Mouse (Mus musculus) embryonic stem cell, embryonic (primary cell): ENCODE measurements around the gene Gcn1l1.

Source experiments
- CTCF ChIA-PET, 4 experiments: fragments of 300-600 bp in 2 of 4; fragments of 350-600 bp in 2 of 4; sonication (Branson Sonifier 250); formaldehyde crosslinking; loops; one replicate each; lab custom pipeline; 2022; ENCODE audit warnings: inconsistent platforms in 2 of 4; lab: Charles Lee
- POLR2A ChIA-PET, 4 experiments: fragments of 300-600 bp in 2 of 4; fragments of 350-600 bp in 2 of 4; sonication (Branson Sonifier 250); formaldehyde crosslinking; loops; one replicate each; lab custom pipeline; 2022; ENCODE audit warnings: antibody characterized with exemption in 4 of 4, inconsistent platforms in 1 of 4; lab: Charles Lee

Gene Gcn1l1

GRCm38 (mm10) chr5:115633060-115633459 is 68.0 kb downstream of the Gcn1l1 start:
- ChIA-PET CTCF (interaction anchor here in 2 of 4 experiments (1.4 to 2.2 kb wide), 2 partner anchors 19 to 20 kb away, joined by 4 to 8 read pairs; no protein-coding TSS in a partner anchor), POLR2A (interaction anchor here (0.5 to 5.6 kb wide), 32 partner anchors 8 to 647 kb away, joined by 3 to 57 read pairs (median 4); partner anchors contain the start of gene Rplp0 (in 2 of the 4))

- POLR2A ChIA-PET = interaction anchor here (0.7 to 5.6 kb wide), 18 partner anchors 9 to 373 kb away, joined by 3 to 57 read pairs (median 4); no protein-coding TSS in a partner anchor
- CTCF ChIA-PET = interaction anchor here in 2 of 4 experiments (0.6 to 2.2 kb wide), 2 partner anchors 10 to 19 kb away, joined by 3 to 8 read pairs; no protein-coding TSS in a partner anchor
Observed at GRCm38 (mm10) chr5:115634046-115634445, 69.0 kb downstream of the Gcn1l1 start.

GRCm38 (mm10) chr5:115635536-115635935 is 70.5 kb downstream of the Gcn1l1 start:
- ChIA-PET CTCF (interaction anchor here in 1 of 4 experiments (0.6 to 1.3 kb wide), 2 partner anchors 17 to 826 kb away, joined by 4 read pairs; no protein-coding TSS in a partner anchor), POLR2A (interaction anchor here in 3 of 4 experiments (0.5 to 5.6 kb wide), 10 partner anchors 9 to 159 kb away, joined by 3 to 57 read pairs (median 4); partner anchors contain the start of gene Rplp0 (in 1 of the 3))

- ChIA-PET CTCF (interaction anchor here (0.5 to 1.6 kb wide), 12 partner anchors 8 to 1491 kb away, joined by 3 to 10 read pairs (median 4); partner anchors contain the start of gene Rab35 (in 1 of the 4)), POLR2A (interaction anchor here in 3 of 4 experiments (0.7 to 7.4 kb wide), 12 partner anchors 9 to 155 kb away, joined by 3 to 57 read pairs (median 5); partner anchors contain the start of gene Rab35 (in 1 of the 3))
Observed at GRCm38 (mm10) chr5:115644192-115644591, 79.1 kb downstream of the Gcn1l1 start.

- ChIA-PET CTCF (interaction anchor here in 1 of 4 experiments (0.6 kb wide), 1 partner anchor 354 kb away, joined by 3 read pairs; no protein-coding TSS in a partner anchor), POLR2A (interaction anchor here in 2 of 4 experiments (1.2 to 1.7 kb wide), 3 partner anchors 12 to 17 kb away, joined by 3 to 6 read pairs (median 3); partner anchors contain the start of gene Rab35 (in 1 of the 2))
Observed at GRCm38 (mm10) chr5:115648876-115649275, 83.8 kb downstream of the Gcn1l1 start.

GRCm38 (mm10) chr5:115649699-115650098 is 84.6 kb downstream of the Gcn1l1 start:
- ChIA-PET CTCF (interaction anchor here in 1 of 4 experiments (0.6 kb wide), 1 partner anchor 355 kb away, joined by 3 read pairs; no protein-coding TSS in a partner anchor), POLR2A (interaction anchor here in 3 of 4 experiments (0.5 to 1.7 kb wide), 10 partner anchors 14 to 783 kb away, joined by 3 to 6 read pairs (median 3); partner anchors contain the start of gene Rab35 (in 1 of the 3))

- ChIA-PET CTCF (no interaction called here), POLR2A (interaction anchor here in 2 of 4 experiments (0.9 to 3.2 kb wide), 4 partner anchors 15 to 782 kb away, joined by 3 to 25 read pairs (median 4); partner anchors contain the start of gene Rab35 (in 1 of the 2))
Observed at GRCm38 (mm10) chr5:115650885-115651284, 85.8 kb downstream of the Gcn1l1 start.

GRCm38 (mm10) chr5:115651821-115652220 is 86.8 kb downstream of the Gcn1l1 start:
- POLR2A ChIA-PET = interaction anchor here (0.6 to 3.2 kb wide), 23 partner anchors 9 to 1858 kb away, joined by 3 to 26 read pairs (median 5); partner anchors contain the start of genes Bicdl1 (in 1 of the 4), Rab35 (in 1 of the 4) and Rplp0 (in 1 of the 4)
- CTCF ChIA-PET = interaction anchor here in 2 of 4 experiments (1.0 to 1.7 kb wide), 5 partner anchors 10 to 300 kb away, joined by 3 to 8 read pairs (median 4); no protein-coding TSS in a partner anchor

- CTCF ChIA-PET = interaction anchor here in 3 of 4 experiments (0.5 to 2.4 kb wide), 31 partner anchors 8 to 464 kb away, joined by 3 to 13 read pairs (median 3); partner anchors contain the start of gene Rab35 (in 1 of the 3)
Observed at GRCm38 (mm10) chr5:115652681-115653575, 87.9 kb downstream of the Gcn1l1 start.

GRCm38 (mm10) chr5:115653776-115654175 is 88.7 kb downstream of the Gcn1l1 start:
- CTCF ChIA-PET = interaction anchor here (0.5 to 2.4 kb wide), 14 partner anchors 9 to 1334 kb away, joined by 3 to 13 read pairs (median 3); partner anchors contain the start of gene Rab35 (in 2 of the 4)
- POLR2A ChIA-PET = interaction anchor here in 2 of 4 experiments (0.8 to 3.2 kb wide), 14 partner anchors 10 to 165 kb away, joined by 3 to 26 read pairs (median 4); partner anchors contain the start of genes Rab35 (in 2 of the 2) and Rplp0 (in 2 of the 2)

More at GRCm38 (mm10) chr5:115652681-115653575, 87.9 kb downstream of the Gcn1l1 start:
- POLR2A ChIA-PET = interaction anchor here (0.5 to 3.2 kb wide), 58 partner anchors 8 to 1728 kb away, joined by 3 to 26 read pairs (median 4); partner anchors contain the start of genes Rab35 (in 3 of the 4), Bicdl1 (in 2 of the 4), Dynll1 (in 1 of the 4) and Rplp0 (in 1 of the 4)

- ChIA-PET CTCF (interaction anchor here in 1 of 4 experiments (0.9 kb wide), 1 partner anchor 76 kb away, joined by 3 read pairs; no protein-coding TSS in a partner anchor), POLR2A (interaction anchor here in 1 of 4 experiments (1.0 to 1.6 kb wide), 2 partner anchors 44 to 754 kb away, joined by 3 read pairs; no protein-coding TSS in a partner anchor)
Observed at GRCm38 (mm10) chr5:115656677-115657076, 91.6 kb downstream of the Gcn1l1 start.

GRCm38 (mm10) chr5:115657234-115657633 is 92.2 kb downstream of the Gcn1l1 start:
- CTCF ChIA-PET = interaction anchor here in 2 of 4 experiments (0.6 to 1.7 kb wide), 4 partner anchors 27 to 75 kb away, joined by 3 to 4 read pairs (median 4); no protein-coding TSS in a partner anchor
- POLR2A ChIA-PET = interaction anchor here in 3 of 4 experiments (0.6 to 1.6 kb wide), 8 partner anchors 11 to 753 kb away, joined by 3 to 5 read pairs (median 3); partner anchors contain the start of gene Rplp0 (in 1 of the 3)

GRCm38 (mm10) chr5:115658352-115658751 is 93.3 kb downstream of the Gcn1l1 start:
- ChIA-PET CTCF (interaction anchor here in 3 of 4 experiments (0.5 to 1.7 kb wide), 6 partner anchors 26 to 843 kb away, joined by 3 to 4 read pairs (median 4); no protein-coding TSS in a partner anchor), POLR2A (interaction anchor here in 2 of 4 experiments (0.6 to 1.4 kb wide), 8 partner anchors 26 to 168 kb away, joined by 3 to 4 read pairs (median 3); partner anchors contain the start of gene Rplp0 (in 1 of the 2))

- POLR2A ChIA-PET = interaction anchor here in 1 of 4 experiments (0.8 to 1.4 kb wide), 2 partner anchors 64 to 120 kb away, joined by 6 to 7 read pairs; no protein-coding TSS in a partner anchor
- CTCF ChIA-PET = interaction anchor here in 1 of 4 experiments (1.2 kb wide), 1 partner anchor 10 kb away, joined by 3 read pairs; no protein-coding TSS in a partner anchor
Observed at GRCm38 (mm10) chr5:115662658-115663057, 97.6 kb downstream of the Gcn1l1 start.

GRCm38 (mm10) chr5:115666366-115667065 is 101.5 kb downstream of the Gcn1l1 start:
- CTCF ChIA-PET = interaction anchor here in 1 of 4 experiments (0.6 kb wide), 1 partner anchor 614 kb away, joined by 3 read pairs; no protein-coding TSS in a partner anchor
- POLR2A ChIA-PET = interaction anchor here in 1 of 4 experiments (0.6 to 1.0 kb wide), 2 partner anchors 13 to 33 kb away, joined by 3 to 4 read pairs; no protein-coding TSS in a partner anchor

- CTCF ChIA-PET = no interaction called here
- POLR2A ChIA-PET = interaction anchor here in 1 of 4 experiments (1.2 to 1.5 kb wide), 2 partner anchors 13 to 176 kb away, joined by 3 to 4 read pairs; no protein-coding TSS in a partner anchor
Observed at GRCm38 (mm10) chr5:115667210-115667609, 102.2 kb downstream of the Gcn1l1 start.
